Mouse (Mus musculus): ENCODE measurements around the gene Ndufaf3.

Gene Ndufaf3

DNA sequence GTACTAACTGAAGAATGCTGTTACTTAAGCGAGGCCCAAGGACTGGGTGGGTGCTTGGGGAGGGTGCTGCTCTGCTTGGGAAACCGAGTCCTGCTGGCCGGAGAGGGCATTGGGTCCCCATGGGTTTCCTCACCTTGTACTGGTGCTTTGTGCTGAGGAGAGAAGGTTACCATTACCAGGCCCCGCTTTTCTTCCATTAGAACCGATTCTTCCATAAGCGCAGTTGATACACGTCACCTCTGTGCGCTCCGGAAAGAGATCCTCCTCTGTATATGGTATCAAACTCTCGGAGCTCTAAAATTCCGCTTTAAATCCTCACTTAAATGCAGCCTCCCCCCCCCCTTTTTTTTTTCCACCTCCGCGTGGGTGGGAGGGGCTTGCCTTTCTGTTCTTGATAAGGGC is 49.3 kb downstream of the Ndufaf3 start:
- peak; percentile 77 for DNase-seq (ENCODE audit: low read depth, low spot score)

- DNase-seq (ENCODE audit: low read depth, low spot score), result peak; percentile 72
These were observed 49.8 kb downstream of the Ndufaf3 start for GRCm38 (mm10) chr9:108517253-108517930.

GRCm38 (mm10) chr9:108516380-108517251 is 50.6 kb downstream of the Ndufaf3 start, which contains the start of gene Qrich1:
TSS of gene Qrich1 (plus strand) at chr9:108516806.
- DNase-seq (ENCODE audit: low read depth, low spot score), result peak; percentile 96

Measured in 3T3-L1 (cell line).